Mouse (Mus musculus) midbrain, embryonic 16.5 days (tissue): ENCODE results near the gene Dnm1. TPM values are rescaled to one million over a fixed set of nuclear protein-coding genes. Genes with fewer than 3 reads are reported as not detected.
A peak's percentile ranks its signal among the peaks of the same experiment; 100 is the strongest.

Source experiments
- ATAC-seq: fragments of 200-750 bp; cut with Nextera tagmentation; 2 replicates; pipeline ENCODE4 v1.8.0; 2017; ENCODE audit warnings: moderate TSS enrichment
- H3K27ac ChIP-seq: fragments of 300-500 bp; sonication (generic); 2 replicates; pipeline ENCODE4 v1.5.1; 2014; ENCODE audit warnings: mild to moderate bottlenecking, low read length, mixed read lengths
- H3K27me3 ChIP-seq: fragments of 300-500 bp; sonication (generic); 2 replicates; pipeline ENCODE4 v1.6.1; 2014; ENCODE audit warnings: low read depth, low read length, mixed read lengths; ENCODE audit not compliant: control insufficient read depth, insufficient read depth
- H3K36me3 ChIP-seq: fragments of 300-500 bp; sonication (generic); 2 replicates; pipeline ENCODE4 v1.6.1; 2014; ENCODE audit warnings: mild to moderate bottlenecking, low read length, moderate library complexity, mixed read lengths; ENCODE audit not compliant: control insufficient read depth, insufficient read depth
- H3K4me1 ChIP-seq: fragments of 300-500 bp; sonication (generic); 2 replicates; pipeline ENCODE4 v1.6.1; 2014; ENCODE audit warnings: mild to moderate bottlenecking, low read length, mixed read lengths; ENCODE audit not compliant: control insufficient read depth, insufficient read depth
- H3K4me2 ChIP-seq: fragments of 300-500 bp; sonication (generic); 2 replicates; pipeline ENCODE4 v1.6.1; 2014; ENCODE audit warnings: mild to moderate bottlenecking, low read length, mixed read lengths
- H3K4me3 ChIP-seq: fragments of 300-500 bp; sonication (generic); 2 replicates; pipeline ENCODE4 v1.5.1; 2014; ENCODE audit warnings: low read depth, mild to moderate bottlenecking, low read length, moderate library complexity, mixed read lengths
- H3K9ac ChIP-seq: fragments of 300-500 bp; sonication (generic); 2 replicates; pipeline ENCODE4 v1.6.1; 2014; ENCODE audit warnings: low read depth, low read length, mixed read lengths
- H3K9me3 ChIP-seq: fragments of 300-500 bp; sonication (generic); replicated peaks from 2 replicates; pipeline ENCODE4 v1.6.1; 2014; ENCODE audit warnings: mild to moderate bottlenecking, low read length, mixed read lengths; ENCODE audit not compliant: control insufficient read depth, poor library complexity, severe bottlenecking
- WGBS: fragments of 180-500 bp; shearing (Covaris S2); extraction: QIAGEN DNeasy Blood & Tissue Kit; methylation state at CpG from one replicate; pipeline ENCODE4 v1.1.7; 2014; 5-methylcytosine and 5-hydroxymethylcytosine counted together
- polyA plus RNA-seq: library from polyadenylated mRNA; unstranded; fragments of >200 nt; fragmentation: Nextera tagmentation; extraction: Ambion mirVana; gene quantifications from 2 replicates; pipeline ENCODE4 v1.2.1, GENCODE M21; 2015

Dnm1 gene
- polyA plus RNA-seq, 1 experiment from 2014 or later = 66.3 TPM

DNA sequence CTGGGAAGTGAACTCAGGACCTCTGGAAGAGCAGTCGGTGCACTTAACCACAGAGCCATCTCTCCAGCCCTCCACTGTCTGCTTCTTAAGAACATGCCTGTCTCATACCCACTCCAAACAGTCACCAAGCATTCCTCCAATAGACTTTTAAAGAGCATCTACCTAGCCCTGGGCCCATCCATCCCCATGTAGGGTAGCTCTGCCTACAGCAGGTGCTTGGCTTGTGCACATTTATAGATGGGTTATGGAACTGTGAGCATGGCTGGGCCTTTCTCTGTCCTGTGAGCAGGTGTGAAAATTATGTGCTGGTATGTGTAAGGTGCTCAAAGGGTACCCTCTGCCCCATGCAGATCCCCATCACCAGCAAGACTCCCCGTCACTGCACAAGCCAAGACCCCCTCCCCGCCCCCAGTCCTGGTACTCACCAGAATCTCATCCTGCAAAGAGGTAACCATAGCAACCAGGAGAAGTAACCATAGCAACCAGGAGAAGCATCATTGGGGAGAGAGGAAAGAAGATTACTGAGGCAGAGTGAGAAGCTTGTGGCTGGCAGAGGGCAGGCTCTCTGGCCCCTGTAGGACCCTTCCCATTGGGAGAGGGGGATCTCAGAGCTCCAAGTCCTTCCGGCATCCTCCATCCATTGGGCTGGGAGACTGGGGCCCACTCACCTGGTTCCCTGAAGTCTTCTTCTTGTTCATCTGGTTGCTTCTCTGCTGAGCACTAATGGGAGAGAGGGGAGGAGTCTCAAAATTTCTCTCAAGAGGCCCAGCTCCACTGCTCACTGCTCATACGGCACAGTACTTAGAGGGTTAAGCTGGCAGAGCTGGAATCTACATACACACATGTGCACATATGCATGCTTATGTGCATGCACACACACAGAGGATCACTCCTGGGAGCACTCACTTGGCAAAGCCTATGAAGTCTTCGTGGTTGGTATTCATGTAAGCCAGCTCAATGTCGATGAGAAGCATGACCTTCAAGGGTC is 30.1 kb downstream of the Dnm1 start:
- H3K27me3 ChIP-seq = no peaks in the 10 kb centered on the region
- no peak overlapping the region for H3K4me3 ChIP-seq
- peak overlapping the region; percentile 20; the same call in 1 of the 2 replicates for H3K9ac ChIP-seq
- peak; percentile 83 for ATAC-seq
- H3K27ac ChIP-seq = peak overlapping the region; percentile 95
- 32% methylated on average over 7 of the region's 7 CpGs for WGBS
- H3K4me1 ChIP-seq = peaks cover 19% of the 10 kb centered on the region
- peak overlapping the region; percentile 32 for H3K4me2 ChIP-seq
- H3K36me3 ChIP-seq = no peaks in the 10 kb centered on the region; the same call in none of the 2 replicates
- H3K9me3 ChIP-seq = no peaks in the 10 kb centered on the region

DNA sequence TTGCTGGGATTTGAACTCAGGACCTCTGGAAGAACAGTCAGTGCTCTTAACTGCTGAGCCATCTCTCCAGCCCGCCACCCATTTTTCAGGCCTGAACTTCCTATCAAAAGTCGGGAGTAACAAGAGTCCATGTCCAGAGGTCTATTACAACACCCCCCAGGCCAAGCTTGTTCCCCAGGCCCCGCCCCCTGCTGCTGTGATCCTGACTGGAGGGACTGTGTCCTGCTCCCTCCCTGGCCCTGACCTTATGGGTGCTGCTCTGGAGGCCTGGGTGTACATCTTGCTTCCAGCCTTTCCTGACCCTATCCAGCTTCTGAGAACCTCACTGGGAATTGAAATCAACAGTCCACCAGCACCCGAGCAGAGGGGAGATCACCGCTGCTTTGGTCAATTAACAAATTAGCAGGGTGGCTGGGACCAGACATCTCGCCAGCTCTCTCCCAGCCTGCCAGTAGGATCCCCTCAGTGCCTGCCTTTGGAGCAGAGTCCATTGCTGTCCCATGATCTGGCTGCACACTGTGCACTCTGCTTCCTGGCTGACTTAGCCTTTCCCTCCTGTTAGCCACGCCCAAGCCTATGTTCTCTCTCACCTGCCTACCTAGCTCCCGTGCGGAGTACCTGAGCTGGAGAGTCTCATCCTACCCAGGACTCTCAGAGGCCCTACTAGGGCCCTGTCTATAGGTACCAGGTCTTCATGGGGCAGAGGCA is 31.4 kb downstream of the Dnm1 start:
- H3K27me3 ChIP-seq = no peaks in the 10 kb centered on the region
- peak overlapping the region; percentile 95 for H3K27ac ChIP-seq
- H3K4me3 ChIP-seq = no peak overlapping the region
- ATAC-seq = no peak
- H3K36me3 ChIP-seq = no peaks in the 10 kb centered on the region; the same call in none of the 2 replicates
- WGBS = 76% methylated on average over 9 of the region's 9 CpGs
- peak overlapping the region; percentile 44 for H3K9ac ChIP-seq
- H3K9me3 ChIP-seq = no peaks in the 10 kb centered on the region
- H3K4me2 ChIP-seq = no peak overlapping the region
- peaks cover 19% of the 10 kb centered on the region for H3K4me1 ChIP-seq

GRCm38 (mm10) chr2:32320721-32321120 is 32.4 kb downstream of the Dnm1 start:
- Histone ChIP-seq H3K4me2 (no peak overlapping the region), H3K9ac (no peak overlapping the region), H3K27ac (no peak overlapping the region), H3K27me3 (no peaks in the 10 kb centered on the region), H3K4me1 (peaks cover 19% of the 10 kb centered on the region), H3K9me3 (no peaks in the 10 kb centered on the region), H3K4me3 (no peak overlapping the region), H3K36me3 (peaks cover 2% of the 10 kb centered on the region; the same call in 1 of the 2 replicates)
- 75% methylated on average over 11 of the region's 11 CpGs for WGBS
- ATAC-seq = no peak

DNA sequence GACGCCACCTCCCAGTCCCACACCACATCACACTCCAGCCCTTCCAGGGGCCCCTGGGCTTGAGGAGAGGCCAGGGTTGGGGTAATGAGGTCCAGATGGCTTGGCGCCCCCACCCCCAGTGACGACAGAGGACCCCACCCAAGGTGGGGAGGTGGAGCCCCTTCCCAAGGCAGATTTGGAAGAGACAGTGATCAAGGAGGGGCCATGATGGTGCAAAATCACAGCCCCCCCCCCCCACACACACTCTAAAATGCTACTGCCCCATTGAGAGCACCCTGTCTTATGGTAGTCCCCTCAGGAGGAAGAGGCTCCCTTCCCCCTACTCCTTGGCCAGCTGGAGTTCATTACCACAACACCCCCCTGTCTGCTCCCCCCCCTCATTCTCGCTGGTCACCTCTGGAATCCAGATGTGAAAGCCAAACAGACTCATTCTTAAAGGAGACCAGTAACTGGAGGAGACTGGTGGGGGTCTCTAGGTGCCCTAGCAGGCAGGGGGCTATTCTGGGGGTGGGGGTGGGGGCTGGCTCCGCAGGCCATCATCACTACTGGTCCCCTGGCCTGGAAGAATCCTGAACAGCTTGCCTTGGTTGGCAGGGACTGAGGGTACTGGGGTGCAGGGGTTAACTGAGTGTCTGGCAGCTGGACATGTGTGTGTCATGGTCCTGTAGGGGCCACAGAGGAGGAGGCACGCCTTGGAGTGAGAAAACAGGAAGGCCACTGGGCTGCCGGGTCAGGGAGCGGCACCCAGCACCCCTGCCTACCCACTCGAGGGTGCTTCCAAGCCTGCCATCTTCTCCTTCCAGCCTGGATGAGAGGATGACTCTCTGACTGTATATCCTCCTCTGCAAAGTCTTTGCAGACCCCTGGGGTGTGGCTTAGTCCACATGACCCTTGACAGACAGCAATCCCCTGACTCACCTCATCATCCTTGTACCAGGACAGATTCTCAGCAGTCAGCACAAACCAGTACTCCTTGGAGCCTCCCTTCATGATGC is 33.3 kb downstream of the Dnm1 start:
- Histone ChIP-seq H3K4me3 (no peak overlapping the region), H3K27me3 (no peaks in the 10 kb centered on the region), H3K4me2 (no peak overlapping the region), H3K9ac (0 out of 2 replicates have a peak overlapping the region, but pooled peaks have one; percentile 25), H3K36me3 (peaks cover 9% of the 10 kb centered on the region; the same call in 1 of the 2 replicates), H3K9me3 (no peaks in the 10 kb centered on the region), H3K4me1 (peaks cover 19% of the 10 kb centered on the region), H3K27ac (no peak overlapping the region)
- no peak for ATAC-seq
- WGBS = 57% methylated on average over 9 of the region's 9 CpGs

DNA sequence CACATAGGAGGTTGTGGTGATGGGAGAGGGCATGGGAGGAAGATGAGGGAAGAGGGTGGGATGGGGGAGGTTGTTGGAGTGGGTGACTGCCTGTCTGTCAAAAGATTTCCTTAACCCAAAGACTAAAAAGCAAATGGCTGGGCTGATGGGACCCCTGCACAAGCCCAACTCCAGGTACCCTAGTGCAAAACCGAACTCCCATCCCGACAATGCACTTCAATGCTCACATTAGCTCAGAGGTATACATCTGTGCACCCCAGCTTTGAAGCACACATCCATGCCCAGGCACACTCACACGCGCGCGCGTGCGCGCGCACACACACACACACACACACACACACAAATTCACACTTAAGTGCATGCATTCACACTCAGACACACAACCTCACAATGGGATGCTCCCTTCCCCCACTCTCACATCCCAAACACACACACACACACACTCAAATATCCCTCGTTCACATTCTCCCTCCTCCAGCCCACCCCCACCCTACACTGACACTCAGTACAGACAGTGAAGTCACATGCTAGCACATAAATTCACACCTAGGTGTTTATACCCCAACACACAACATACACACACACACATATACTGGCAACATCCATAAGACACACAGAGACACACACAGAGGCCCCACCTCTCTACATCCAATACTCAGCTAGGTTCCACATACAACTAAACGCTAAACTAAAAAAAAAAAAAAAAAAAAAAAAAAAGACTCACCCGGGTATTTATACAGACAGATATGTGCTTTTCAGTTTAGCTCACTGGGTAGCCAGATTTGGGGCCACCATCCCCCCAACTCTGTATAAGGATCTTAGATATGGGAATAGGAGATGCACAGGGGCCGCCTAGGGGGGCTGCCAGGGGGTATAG is 34.2 kb downstream of the Dnm1 start:
- WGBS = 81% methylated on average over 14 of the region's 14 CpGs
- Histone ChIP-seq H3K4me3 (no peak overlapping the region), H3K4me2 (peak overlapping the region; percentile 25), H3K27me3 (no peaks in the 10 kb centered on the region), H3K9me3 (no peaks in the 10 kb centered on the region), H3K9ac (0 out of 2 replicates have a peak overlapping the region, but pooled peaks have one; percentile 25), H3K27ac (no peak overlapping the region), H3K4me1 (peaks cover 19% of the 10 kb centered on the region), H3K36me3 (peaks cover 12% of the 10 kb centered on the region; the same call in 1 of the 2 replicates)
- ATAC-seq = no peak

- Histone ChIP-seq H3K4me3 (no peak overlapping the region), H3K9ac (no peak overlapping the region)
Observed at GRCm38 (mm10) chr2:32317791-32318417, 35.2 kb downstream of the Dnm1 start.

DNA sequence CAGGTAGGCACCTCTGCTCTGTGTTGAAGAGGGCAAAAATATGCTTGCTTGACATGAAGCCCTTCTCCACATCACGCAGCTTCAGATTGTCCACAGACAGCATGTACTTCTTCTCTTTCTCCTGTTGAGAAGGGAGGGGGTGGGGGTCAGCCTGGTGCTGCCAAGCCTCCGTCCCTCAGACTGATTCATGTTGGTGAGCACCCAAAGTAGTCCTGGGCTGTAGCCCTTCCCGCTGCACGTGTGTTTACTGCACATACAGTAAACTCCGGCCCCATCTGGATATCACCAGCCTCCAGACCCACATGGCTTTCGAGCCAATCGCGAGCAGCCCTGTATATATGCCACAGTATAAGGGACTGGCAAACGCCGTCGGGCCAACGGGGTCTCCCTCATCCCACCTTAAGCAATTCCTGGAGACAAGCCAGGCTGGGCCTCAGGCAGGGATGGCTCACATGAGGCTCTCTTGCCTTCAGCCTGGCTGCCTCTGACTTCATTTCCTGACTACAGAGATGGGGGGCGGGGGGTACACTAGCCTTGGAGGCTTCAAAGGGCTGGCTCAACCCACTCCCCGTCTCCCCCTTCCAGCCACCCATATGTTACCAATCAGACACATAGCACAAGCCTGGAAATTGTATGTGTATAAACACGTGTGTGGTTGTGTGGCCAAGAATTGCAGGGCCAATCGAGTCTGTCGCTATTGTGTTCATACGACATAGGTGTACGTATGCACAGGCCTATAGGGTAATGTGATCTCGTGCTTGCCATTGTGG is 36.1 kb downstream of the Dnm1 start:
- H3K9ac ChIP-seq = no peak overlapping the region
- H3K4me1 ChIP-seq = peaks cover 2% of the 10 kb centered on the region
- H3K36me3 ChIP-seq = peaks cover 15% of the 10 kb centered on the region; the same call in 1 of the 2 replicates
- no peak overlapping the region for H3K27ac ChIP-seq
- no peak overlapping the region for H3K4me2 ChIP-seq
- no peaks in the 10 kb centered on the region for H3K27me3 ChIP-seq
- ATAC-seq = no peak
- H3K4me3 ChIP-seq = no peak overlapping the region
- H3K9me3 ChIP-seq = no peaks in the 10 kb centered on the region
- 80% methylated on average over 20 of the region's 20 CpGs for WGBS

More at GRCm38 (mm10) chr2:32317791-32318417, 35.2 kb downstream of the Dnm1 start:
- peaks cover 12% of the 10 kb centered on the region; the same call in 1 of the 2 replicates for H3K36me3 ChIP-seq
- H3K27me3 ChIP-seq = no peaks in the 10 kb centered on the region
- ATAC-seq = no peak
- no peaks in the 10 kb centered on the region for H3K9me3 ChIP-seq
- H3K27ac ChIP-seq = no peak overlapping the region
- H3K4me1 ChIP-seq = peaks cover 10% of the 10 kb centered on the region
- H3K4me2 ChIP-seq = peak overlapping the region; percentile 25
- 19% methylated on average over 11 of the region's 19 CpGs for WGBS
